Mouse (Mus musculus) neutrophil, adult 83 days (primary cell): ENCODE results near the gene Zbtb18. TPM values are rescaled to one million over a fixed set of nuclear protein-coding genes. Genes with fewer than 3 reads are reported as not detected.

Experiments
- total RNA-seq, 2 experiments: library from RNA; stranded (reverse); gene quantifications; one replicate each; pipeline ENCODE4 v1.2.4; 2023

The Zbtb18 gene
- 10 to 100 TPM; 40.9 to 45.4 TPM for total RNA-seq

GRCm38 (mm10) chr1:177442196-177442808 is at the start of gene Zbtb18:
Zbtb18 (plus strand) TSS chr1:177442351.

Other genes starting within 250 kb of the Zbtb18 start
- 10 to 100 TPM; 17.3 to 21.6 TPM for gene Akt3, start 184.1 kb upstream of the Zbtb18 start, total RNA-seq